Comparison of ENCODE assay signal across 10 mouse cellular contexts in genomic region chr4:89040856-89041255, GRCm38 (mm10).
DNase-seq lines count a peak whose midpoint lies in the region; ATAC-seq lines count a peak whose summit lies in the region.
"Had no signal": no experiment of that assay in that cellular context is flagged by ENCODE, and none has a peak within 500 bp of the region (broad histone marks: within the 10 kb centered on the region; RNA-seq: fewer than 3 reads in every experiment).

No protein-coding gene starts in this region.

- no peaks in the 10 kb centered on the region for H3K27me3 ChIP-seq in intestine, embryonic 15.5 days (replicated peaks)
- no peaks in the 10 kb centered on the region for H3K27me3 ChIP-seq in liver, embryonic 11.5 days (replicated peaks; ENCODE audit: control insufficient read depth, insufficient read depth, low read length)
- H3K27me3 ChIP-seq: megakaryocyte, embryonic 14.5 days had no signal

- DNase-seq in frontal cortex, postnatal 10 days (ENCODE audit: low spot score in 2 of 2), result peak; percentile 9 to 28
- DNase-seq in frontal cortex, postnatal 25 days (ENCODE audit: low spot score in 2 of 2), result no peak
- peak; percentile 71 for DNase-seq in adipocyte (ENCODE audit: low spot score)
- DNase-seq in gastrocnemius, adult 8-10 months (ENCODE audit: low spot score in 2 of 2), result peak; percentile 5 to 40
- DNase-seq in layer of hippocampus, adult 9-11 months, result peak; percentile 14
- DNase-seq in lung, postnatal 14 days, result no peak
- no peak for DNase-seq in liver, embryonic 11.5 days (ENCODE audit: low spot score)

- no peaks in the 10 kb centered on the region for H3K9me3 ChIP-seq in intestine, embryonic 15.5 days
- no peaks in the 10 kb centered on the region for H3K9me3 ChIP-seq in liver, embryonic 11.5 days (ENCODE audit: control insufficient read depth, low read length)
- H3K9me3 ChIP-seq: limb, embryonic 10.5 days; megakaryocyte, embryonic 14.5 days had no signal

- no peaks in the 10 kb centered on the region for H3K4me1 ChIP-seq in intestine, embryonic 15.5 days (replicated peaks)
- no peaks in the 10 kb centered on the region for H3K4me1 ChIP-seq in liver, embryonic 11.5 days (replicated peaks; ENCODE audit: control insufficient read depth, insufficient read depth, low read length)
- H3K4me1 ChIP-seq: limb, embryonic 10.5 days had no signal

- no peak overlapping the region for H3K27ac ChIP-seq in intestine, embryonic 15.5 days
- H3K27ac ChIP-seq in liver, embryonic 11.5 days (ENCODE audit: low read depth, low read length), result no peak overlapping the region
- H3K27ac ChIP-seq: limb, embryonic 10.5 days had no signal

- no peak for ATAC-seq in intestine, embryonic 15.5 days
- no peak for ATAC-seq in liver, embryonic 11.5 days (replicated peaks; ENCODE audit: low FRiP score)

- H3K4me2 ChIP-seq in intestine, embryonic 15.5 days (replicated peaks), result no peak overlapping the region
- H3K4me2 ChIP-seq in liver, embryonic 11.5 days, result no peak overlapping the region

- no peaks in the 10 kb centered on the region for H3K36me3 ChIP-seq in intestine, embryonic 15.5 days
- no peaks in the 10 kb centered on the region for H3K36me3 ChIP-seq in liver, embryonic 11.5 days (ENCODE audit: control insufficient read depth, insufficient read depth, low read length)
- H3K36me3 ChIP-seq: limb, embryonic 10.5 days had no signal

- WGBS in intestine, embryonic 15.5 days, result 62% methylated on average over 5 of the region's 5 CpGs
- WGBS in liver, embryonic 11.5 days, result 48% methylated on average over 5 of the region's 5 CpGs

- H3K9ac ChIP-seq in intestine, embryonic 15.5 days, result no peak overlapping the region
- H3K9ac ChIP-seq in liver, embryonic 11.5 days (ENCODE audit: low read depth, low read length), result no peak overlapping the region

- H3K4me3 ChIP-seq in intestine, embryonic 15.5 days (replicated peaks), result no peak overlapping the region
- no peak overlapping the region for H3K4me3 ChIP-seq in liver, embryonic 11.5 days (ENCODE audit: low read depth, low read length)
- H3K4me3 ChIP-seq: limb, embryonic 10.5 days had no signal

Comparison
In these comparisons a context has a peak if more than half of its experiments do, and no peak if none do; other contexts are left out.
1. DNase-seq: peak in frontal cortex, postnatal 10 days (2 of 2), adipocyte (single experiment), gastrocnemius, adult 8-10 months (2 of 2) and layer of hippocampus, adult 9-11 months (single experiment); none in frontal cortex, postnatal 25 days (0 of 2), lung, postnatal 14 days (single experiment) and liver, embryonic 11.5 days (single experiment).